Mouse (Mus musculus): ENCODE measurements around the gene Sh2b2. TPM values are rescaled to one million over a fixed set of nuclear protein-coding genes. Genes with fewer than 3 reads are reported as not detected.
A peak's percentile ranks its signal among the peaks of the same experiment; 100 is the strongest.
"Not testable (repeated sequence)": the region's sequence is repeated elsewhere in the genome, so short reads cannot be mapped to it uniquely, and the experiment has no call there.

Sh2b2 gene
- total RNA-seq, 2 experiments from 2014 or later, result 8.7 to 9.5 TPM

DNA sequence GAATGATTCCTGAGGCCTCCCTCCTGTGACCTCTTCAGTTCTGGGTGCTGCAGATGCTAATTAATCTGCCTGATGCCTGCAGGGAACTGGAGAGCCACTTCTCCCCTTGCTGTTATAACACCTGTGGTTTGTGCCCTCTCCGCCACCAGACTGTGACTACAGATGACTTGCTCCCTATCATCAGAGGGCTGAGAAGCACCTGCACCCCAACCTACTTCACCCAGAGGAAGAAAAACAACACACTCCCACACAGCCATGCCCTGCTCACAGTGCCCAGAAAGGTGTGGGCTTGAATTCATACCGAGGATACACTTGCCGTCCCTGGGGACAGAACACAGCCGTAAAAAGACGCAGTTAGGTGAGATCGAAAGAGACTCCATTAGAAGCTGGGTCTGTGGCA lies 5.2 kb downstream of the Sh2b2 start:
- DNase-seq (ENCODE audit: low spot score in 2 of 2), result no peak

DNA sequence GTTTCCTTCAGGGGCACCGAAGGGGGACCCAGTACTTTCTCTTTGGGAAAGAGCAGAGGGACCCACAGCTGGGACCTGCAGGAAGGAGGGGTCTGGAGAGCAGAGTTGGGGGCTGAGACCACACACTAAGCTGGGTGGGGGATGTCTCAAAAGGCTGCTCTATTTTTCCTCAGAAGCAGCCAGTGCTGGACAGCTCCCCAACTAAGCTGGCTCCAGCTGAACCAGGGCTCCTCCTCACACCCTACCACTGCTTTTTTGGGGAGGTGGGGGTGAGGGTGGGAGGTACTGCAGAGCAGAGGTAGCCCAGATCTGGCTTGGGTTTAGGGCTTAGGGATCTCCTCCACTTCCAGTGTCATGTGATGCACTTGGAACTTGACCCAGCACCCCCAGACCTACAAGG lies 6.0 kb downstream of the Sh2b2 start:
- DNase-seq (ENCODE audit: low spot score in 2 of 2), result no peak

DNA sequence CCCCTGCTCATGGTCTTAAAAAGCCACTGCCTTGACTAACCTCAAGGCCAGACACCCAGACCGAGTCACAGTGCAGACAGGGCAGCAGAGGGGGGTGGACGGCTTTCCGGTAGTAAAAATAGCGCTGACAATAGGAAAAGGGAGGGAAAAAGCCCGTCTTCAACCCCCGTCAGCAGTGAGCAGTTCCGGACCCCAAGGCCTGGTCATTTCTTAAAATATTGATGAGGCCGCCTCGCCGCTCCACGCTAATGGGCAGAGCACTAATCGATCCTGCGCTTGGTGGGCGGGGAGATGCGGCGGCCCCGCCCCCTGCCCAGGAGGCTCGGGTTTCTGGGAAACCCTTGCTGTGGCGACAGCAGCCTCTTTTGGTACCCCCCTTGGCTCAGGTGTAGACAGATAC lies 8.7 kb downstream of the Sh2b2 start:
- DNase-seq (ENCODE audit: low spot score in 2 of 2), result no peak

DNA sequence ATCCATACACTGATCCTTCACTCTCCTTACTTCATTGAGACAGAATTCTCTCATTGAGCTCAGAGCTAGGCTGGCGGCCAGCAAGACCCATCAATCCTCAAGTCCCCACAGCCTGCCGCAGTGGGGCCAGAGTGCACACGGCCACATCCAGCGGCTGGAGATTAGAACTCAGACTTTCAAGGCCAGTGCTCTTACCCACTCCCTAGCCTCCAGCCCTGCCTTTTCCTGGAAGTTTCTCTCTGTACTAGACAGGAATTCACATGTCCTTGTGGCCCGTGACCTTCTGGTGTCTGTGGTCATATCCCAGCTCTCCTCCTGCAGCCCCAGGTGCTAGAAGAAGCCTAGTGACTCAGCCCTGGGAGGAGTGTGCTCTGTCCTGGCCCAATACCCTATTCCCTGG lies 9.7 kb downstream of the Sh2b2 start:
- DNase-seq (ENCODE audit: low spot score in 2 of 2), result no peak

DNA sequence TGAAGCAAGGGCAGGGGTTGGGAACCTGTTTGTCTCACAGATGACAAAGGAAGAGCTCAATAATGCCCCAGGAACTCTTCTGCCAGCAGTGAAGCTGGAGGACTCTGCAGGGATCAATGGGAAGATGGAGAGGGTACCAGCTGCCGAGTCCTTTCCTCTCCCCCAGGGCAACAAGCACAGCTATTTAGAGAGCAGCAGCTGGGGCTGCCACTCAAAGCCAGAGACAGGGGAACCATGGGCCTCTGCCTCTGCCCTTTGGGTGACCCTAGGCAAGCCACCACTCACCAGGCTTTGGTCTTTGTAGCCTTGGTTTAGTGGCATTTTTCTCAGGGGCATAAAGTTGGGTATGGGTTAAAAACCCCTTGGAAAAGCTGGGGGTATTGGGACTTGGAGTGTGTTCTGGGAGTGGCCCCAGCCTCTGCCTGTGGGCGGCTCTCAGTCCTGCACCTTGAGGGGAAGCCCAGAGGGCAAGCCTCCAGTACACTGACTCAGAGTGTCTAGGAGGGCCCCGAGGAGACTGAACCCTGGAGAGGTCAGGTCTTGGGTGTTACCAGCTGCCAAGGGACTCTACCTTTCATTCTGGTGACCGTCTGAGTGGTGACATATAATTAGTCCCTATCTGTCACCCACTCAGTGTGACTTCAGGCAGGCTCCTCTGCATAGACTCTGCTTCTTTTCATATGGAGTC lies 15.9 kb downstream of the Sh2b2 start:
- DNase-seq (ENCODE audit: low spot score in 2 of 2), result no peak

DNA sequence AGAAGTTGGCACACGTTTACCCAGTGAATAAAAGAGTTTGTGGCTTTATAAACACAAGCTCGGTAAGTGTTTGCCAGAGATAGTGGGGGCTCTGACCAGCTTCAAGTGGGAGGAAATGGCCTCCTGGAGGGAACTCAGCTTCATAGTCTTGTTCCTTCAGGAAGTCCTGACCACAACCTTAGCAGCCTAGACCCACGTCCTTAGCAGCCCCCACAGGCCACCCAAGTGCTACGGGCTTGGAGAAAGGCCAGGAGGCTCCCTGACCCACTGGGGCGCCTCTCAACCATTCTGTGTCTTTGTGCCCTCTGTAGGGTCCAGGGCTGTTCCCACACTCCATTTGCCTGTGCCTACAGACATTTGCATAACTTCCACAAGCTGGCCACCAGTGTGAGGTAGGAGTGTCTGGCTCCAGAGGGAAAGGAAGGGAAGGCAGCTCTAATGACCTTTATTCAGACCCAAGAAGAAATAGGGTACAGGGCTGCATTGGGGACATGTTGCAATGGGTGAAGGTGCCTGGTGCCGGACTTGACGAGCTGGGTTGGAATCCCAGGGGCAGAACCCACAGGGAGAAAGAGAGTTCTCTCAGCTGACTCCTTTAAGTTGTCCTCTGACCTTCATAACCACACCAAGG lies 20.0 kb downstream of the Sh2b2 start:
- DNase-seq (ENCODE audit: low spot score in 2 of 2), result no peak

DNA sequence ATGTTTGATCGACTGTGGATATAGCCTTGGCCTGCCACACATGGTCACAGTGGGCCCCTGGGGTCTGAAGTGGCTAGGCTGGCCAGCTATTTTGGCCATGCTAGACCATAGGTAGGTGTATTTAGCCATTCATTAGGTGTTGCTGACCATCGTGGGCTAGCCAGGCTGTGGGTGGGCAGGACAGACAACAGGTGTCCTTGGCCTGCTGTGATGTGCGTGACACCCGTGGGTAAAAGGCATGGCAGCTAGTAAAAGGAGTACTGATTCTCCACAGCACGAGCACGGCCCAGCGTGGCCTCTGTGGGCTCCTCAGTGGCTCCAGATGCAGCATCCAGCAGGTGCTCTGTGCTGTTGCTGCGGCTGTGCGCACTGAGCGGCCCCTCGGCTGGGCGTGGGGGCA lies 27.8 kb downstream of the Sh2b2 start:
- DNase-seq (ENCODE audit: low spot score in 2 of 2), result no peak

DNA sequence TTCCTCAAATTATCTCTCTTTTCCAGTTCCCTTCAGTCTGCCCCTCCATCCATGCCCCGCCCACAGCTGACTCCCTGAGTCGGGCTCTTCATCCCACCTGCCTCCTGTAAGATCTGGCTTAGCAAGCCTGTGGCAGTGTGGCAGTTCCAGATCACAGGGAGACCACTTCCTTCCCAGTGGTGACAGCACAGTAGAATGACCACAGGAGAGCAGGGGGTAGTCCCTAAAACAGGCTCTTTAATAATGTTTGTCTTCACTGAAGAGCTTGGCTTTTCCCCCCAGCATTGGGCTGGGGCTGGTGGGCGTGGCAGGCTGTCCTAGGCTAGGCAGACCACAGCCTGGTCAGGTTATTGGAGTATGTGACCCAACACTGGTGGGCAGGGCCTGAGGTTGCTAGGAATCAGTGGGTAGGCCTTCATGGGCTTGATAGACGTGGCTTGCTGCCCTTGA lies 28.4 kb downstream of the Sh2b2 start:
- DNase-seq (ENCODE audit: low spot score in 2 of 2), result no peak

DNA sequence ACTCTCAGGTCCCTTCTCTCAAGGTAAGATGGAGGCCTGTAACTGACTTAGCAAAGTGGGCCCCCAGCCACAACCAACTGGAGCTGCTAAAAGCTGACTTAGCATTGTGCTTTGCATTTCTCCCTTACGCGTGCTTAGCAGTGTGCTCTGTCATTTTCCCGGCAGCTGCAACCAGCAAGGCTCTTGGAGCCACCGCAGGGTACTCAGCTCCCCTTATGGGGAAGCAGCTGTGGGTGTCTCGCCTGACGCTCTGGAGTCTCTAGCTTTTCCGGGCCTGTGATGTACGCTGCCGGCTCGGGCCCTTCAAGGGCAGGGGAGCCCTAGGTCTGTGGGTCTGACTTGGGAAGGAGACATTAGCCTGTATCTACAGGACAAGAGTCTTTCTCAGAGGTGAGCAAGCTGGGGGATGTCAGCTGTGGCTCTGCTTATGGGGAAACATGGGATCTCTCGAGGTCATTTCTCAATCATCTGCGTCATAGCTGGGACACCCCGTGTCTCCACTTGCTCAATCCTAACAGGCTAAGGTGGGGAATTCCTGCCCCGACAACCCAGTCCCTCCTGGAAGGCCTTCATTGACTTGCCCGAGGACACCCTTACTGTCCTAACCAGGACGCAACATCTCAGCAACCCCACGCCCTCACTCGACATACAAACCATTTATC lies 29.2 kb downstream of the Sh2b2 start:
- DNase-seq (ENCODE audit: low spot score in 2 of 2), result no peak

DNA sequence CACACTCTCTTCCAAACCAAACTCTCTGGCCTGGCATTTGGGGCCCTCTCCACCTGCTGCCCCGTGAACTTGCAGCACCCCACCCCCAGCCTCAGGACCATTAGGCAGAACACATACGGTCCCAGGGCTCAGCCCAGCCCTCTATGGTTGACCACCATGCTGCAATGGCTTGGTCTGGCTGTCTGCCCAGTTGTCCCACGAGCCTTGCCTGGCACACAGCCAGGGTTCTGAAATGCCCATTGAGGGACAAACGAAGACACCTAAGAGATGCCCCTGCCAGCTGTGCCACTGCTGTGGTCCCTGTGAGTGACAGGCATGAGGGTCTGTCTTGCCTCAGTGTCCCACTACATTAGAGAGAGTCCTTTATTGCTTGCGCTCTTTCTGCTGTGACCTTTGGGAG lies 30.4 kb downstream of the Sh2b2 start:
- no peak for DNase-seq (ENCODE audit: low spot score in 2 of 2)

DNA sequence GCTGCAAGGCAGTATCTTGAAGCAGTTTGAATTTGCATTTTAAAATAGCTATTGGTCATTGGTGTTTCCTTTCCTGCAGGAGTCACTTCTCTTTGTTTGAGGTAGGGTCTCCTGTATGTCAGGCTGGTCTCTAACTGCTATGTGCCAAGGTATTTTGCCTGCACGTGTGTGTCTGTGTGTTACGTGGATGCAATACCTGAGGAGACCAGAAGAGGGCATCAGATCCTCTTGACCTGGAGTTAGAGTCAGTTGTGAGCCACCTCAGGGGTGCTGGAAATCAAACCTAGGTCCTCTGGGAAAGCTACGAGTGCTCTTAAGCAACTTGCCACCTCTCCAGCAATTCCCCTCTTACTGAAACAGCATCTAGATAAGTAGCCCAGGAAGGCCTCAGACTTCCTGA lies 31.1 kb downstream of the Sh2b2 start:
- DNase-seq (ENCODE audit: low spot score in 2 of 2), result no peak

DNA sequence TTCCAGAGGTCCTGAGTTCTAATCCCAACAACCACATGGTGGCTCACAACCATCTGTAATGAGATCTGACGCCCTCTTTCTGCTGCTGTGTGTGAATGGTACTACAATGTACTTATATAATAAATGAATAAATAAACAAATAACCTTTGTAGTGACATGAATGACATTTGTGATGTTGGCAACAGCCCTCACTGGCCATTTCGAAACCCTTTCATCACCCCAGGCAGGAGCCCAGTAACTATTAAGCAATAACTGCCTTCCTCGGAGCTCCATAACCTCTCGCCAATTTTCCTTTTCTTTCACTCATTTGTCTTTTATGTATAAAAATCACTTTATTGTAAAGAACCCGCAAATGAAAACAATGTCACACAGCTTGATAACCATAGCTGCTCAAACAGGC lies 32.6 kb downstream of the Sh2b2 start:
- no peak for DNase-seq (ENCODE audit: low spot score in 2 of 2)

DNA sequence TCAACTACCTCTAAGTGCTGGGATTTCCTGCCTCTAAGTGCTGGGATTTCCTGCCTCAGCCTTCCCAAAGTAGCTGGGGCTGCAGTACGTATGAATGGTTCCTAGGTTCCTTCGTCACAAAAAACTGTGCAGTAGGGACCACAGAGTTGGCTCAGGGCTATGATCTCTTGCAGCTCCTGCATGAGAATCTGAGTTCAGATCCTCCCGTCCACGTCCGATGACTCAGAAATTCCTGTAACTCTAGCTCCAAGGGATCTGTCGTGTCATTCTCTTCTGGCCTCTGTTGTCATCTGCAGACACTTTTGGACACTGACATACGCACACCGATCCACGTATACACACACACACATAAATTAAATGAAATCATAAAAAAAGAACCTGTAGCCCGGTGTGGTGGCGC lies 33.6 kb downstream of the Sh2b2 start:
- no peak for DNase-seq (ENCODE audit: low spot score in 2 of 2)

DNA sequence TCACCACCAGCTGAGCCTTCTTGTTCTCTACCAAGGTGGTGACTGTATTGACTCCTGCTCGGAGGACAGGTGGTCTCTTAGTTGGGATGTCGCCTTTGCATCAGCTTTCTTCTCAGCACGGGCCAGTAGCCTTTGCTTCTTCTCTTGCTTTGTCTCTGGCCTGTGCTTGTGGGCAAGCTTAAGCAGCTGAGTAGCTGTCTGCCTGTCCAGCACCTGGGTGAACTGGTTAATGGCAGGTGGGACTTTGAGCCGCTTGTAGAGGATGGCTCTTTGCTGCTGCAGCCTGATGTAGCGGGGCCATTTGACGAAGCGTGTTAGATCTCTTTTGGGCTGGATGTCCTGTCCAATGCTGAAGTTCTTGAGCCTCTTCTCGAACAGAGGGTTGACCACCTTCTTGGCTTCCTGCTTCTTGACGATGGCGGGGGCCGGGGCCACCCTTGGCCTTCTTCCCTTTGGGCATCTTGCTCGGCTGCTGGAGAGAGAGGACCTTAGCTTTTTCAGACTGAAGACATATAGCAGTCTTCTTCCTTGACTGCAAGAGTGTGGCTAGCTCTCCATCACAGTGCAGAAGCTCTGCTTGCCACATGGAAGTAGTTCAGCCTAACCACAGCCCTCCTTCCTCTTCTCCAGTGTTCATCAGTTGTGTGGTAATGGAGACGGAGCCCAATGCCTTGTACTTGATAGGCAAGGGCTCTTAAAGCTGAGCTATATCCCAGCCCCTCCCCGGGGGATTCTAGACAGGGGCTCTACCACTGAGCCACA lies 34.8 kb downstream of the Sh2b2 start:
- DNase-seq (ENCODE audit: low spot score in 2 of 2), result not testable (repeated sequence)

DNA sequence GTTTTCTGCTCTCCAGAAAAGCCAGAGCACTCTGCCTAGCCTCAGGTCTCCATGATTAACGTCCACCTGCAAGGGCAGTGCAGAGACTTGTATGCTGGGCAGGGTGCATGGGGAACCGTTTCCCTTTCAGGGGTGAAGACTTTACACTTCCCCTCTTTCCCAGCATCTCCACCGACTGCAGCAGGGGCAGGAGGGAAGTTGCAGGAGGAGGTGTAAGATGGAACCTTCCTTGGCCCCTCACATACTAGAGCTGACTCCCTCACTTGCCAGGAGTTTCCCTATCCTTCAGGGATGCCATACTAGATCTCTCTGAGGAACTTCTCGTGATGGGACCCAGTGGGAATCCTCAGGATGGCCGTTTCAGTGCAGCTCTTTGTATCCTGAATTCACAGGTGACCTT lies 35.8 kb downstream of the Sh2b2 start:
- no peak for DNase-seq (ENCODE audit: low spot score in 2 of 2)

DNA sequence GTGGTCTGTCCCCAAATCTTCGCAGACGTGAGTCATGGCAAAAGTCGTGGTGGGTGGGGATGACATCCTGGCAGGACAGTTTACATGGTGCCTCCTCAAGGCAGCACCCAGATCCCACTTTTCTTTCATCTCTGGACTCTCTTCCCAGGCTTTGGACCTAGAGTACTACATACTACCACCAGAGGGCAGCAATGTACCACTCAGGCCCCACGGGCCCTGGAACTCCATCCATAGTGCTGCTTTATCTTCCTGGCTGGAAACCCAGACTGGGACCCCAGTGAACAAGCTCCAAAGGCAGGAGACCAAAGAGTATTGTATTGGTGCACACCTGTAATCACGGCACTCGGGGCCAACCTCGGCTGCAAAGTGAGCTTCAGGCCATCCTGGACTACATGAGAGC lies 44.5 kb downstream of the Sh2b2 start:
- peak; percentile 75 to 76 for DNase-seq (ENCODE audit: low spot score in 2 of 2)

DNA sequence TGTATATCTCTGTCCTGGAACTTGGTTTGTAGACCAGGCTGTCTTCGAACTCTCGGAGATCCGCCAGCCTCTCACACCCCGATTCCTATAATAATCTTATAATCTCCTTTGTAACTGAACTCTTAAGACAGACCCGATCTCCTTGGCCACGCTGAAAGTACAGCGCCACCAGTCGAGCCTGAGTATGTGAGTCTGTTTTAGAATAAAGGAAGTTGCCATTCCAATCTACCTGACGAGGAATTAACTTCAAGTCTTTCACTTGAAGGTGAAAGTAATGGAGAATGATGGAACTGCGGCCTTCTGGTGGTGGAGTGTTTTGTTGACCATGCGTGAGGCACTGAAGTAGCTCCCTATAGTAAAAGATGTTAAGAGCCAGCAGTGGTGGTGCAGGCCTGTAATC lies 46.8 kb downstream of the Sh2b2 start:
- no peak for DNase-seq (ENCODE audit: low spot score in 2 of 2)

DNA sequence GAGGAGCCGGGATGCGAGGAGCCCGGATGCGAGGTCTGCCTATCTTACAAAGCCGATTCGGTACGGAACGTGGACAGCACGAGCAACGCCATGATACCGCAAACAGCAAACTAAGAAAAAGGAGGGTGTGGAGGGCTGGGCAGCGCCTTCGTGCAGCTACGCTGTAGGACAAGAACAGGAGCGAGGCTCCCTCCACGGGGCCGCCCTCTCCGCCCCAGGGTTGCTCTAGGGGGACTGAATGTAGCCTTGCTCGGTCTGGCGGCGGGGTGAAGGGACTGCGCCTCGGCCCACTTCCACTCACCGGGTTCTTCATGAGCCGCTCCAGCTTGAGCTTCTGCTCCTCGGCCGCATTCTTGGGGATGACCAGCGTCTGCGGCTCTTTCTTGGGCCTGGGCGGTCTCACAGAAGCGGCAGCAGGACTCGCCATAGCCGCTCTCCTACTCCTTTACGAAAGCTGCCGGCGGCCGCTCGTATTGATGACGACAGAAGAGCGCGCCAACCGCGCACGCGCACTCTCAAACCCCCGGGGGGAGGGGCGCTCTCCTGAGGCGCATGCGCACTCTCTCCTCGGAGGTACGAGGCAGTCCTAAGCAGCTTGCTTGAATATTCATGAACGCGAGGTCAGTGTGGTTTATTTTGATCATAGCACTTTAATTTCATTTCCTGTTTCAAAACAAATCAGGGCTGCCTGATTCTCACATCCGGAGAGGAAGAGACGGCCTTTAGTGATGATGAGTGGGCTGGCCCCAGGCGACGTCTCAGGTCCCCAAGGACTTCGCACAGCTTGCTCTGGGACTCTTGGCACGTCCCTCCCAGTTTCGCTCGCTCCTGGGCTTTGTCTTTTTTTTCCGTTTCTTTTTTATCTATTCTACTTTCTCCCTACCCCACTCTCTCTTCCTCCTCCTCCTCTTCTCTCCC lies 47.6 kb downstream of the Sh2b2 start, which contains the start of gene Prkrip1:
Gene Prkrip1 (minus strand): TSS at position 490 of the 918 bp plus-strand sequence.
- peak; percentile 92 to 95 for DNase-seq (ENCODE audit: low spot score in 2 of 2)

DNA sequence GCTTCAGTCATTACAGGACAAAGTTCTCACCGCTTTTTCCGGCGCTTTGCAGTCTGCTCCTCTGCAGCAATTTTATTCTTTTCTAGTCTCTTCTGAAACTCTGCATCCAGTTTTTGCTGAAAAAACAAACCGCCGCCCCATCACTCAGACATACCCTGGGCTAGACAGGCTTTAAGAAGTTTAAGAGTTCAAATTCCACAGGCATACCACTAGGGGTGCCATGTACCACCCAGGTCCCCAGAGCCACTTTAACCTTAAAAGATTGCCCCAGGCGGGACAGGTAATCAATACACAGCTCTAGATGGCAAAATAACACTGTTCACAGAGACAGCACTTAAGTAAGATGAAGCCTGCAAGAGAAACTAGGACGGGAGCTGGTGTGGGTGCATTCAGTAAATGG lies 54.5 kb downstream of the Sh2b2 start:
- no peak for DNase-seq (ENCODE audit: low spot score in 2 of 2)

DNA sequence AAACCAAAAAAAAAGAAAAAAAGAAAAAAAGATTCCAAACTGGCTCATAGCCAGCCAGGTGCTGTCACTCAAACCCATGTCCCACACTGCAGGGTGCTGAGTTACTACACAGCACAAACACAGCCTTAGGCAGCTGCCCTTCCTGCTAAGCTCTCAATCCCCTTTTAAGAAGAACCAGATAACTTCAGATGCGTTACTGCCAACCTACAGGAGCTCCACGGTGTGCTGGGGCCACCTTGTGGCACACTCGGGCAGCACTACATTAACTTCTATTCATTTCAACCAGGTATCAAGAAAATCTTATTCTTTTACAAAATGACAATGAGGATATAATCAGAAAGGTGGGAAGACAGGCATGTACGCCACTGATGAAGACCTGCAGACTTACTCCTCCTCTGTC lies 59.6 kb downstream of the Sh2b2 start:
- peak; percentile 51 to 70 for DNase-seq (ENCODE audit: low spot score in 2 of 2)

DNA sequence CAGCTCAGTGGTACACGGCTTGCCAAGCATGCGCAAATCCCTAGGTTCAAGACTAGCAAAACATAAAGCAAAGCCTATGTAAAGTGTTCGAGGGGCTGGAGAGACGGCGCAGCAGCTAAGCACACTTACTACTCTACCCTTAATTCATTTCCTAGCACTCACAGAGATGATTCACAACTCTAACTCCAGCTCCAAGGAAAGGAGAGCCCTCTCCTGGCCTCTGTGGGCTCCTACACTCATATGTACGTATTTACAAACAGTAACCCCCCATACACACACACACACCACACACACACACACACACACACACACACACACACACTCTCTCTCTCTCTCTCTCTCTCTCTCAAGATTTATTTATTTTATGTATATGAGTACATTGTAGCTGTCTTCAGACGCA lies 62.6 kb downstream of the Sh2b2 start:
- no peak for DNase-seq (ENCODE audit: low spot score in 2 of 2)
